8 mouse cellular contexts compared by ENCODE assay signal in genomic region chr8:57799797-57800204, GRCm38 (mm10).
DNase-seq lines count a peak whose midpoint lies in the region; ATAC-seq and TF ChIP-seq lines count a peak whose summit lies in the region.

No protein-coding gene starts in this region.

- 8% methylated on average over 12 of the region's 12 CpGs for WGBS in embryonic facial prominence, embryonic 10.5 days
- 6% methylated on average over 12 of the region's 12 CpGs for WGBS in heart, embryonic 10.5 days
- WGBS in liver, adult 2 months: 19% methylated on average over 12 of the region's 12 CpGs
- 2% methylated on average over 12 of the region's 12 CpGs for WGBS in midbrain, embryonic 16.5 days
- 4% methylated on average over 12 of the region's 12 CpGs for WGBS in stomach, embryonic 16.5 days

- peak overlapping the region; percentile 77 for H3K27ac ChIP-seq in embryonic facial prominence, embryonic 10.5 days (replicated peaks)
- peak overlapping the region; percentile 77 for H3K27ac ChIP-seq in heart, embryonic 10.5 days
- no peak overlapping the region for H3K27ac ChIP-seq in liver, adult 2 months (replicated peaks; ENCODE audit: insufficient read depth, low read depth, low read length)
- peak overlapping the region; percentile 75 for H3K27ac ChIP-seq in midbrain, embryonic 16.5 days (ENCODE audit: low read length)
- H3K27ac ChIP-seq in stomach, embryonic 16.5 days (ENCODE audit: low read length): peak overlapping the region; percentile 86

- peak; percentile 90 for ATAC-seq in midbrain, embryonic 16.5 days
- ATAC-seq in stomach, embryonic 16.5 days (ENCODE audit: insufficient read depth, low FRiP score): peak; percentile 88

- TF ChIP-seq CTCF in liver, adult 2 months (IDR thresholded peaks at IDR 0.05; ENCODE audit: low read depth, low read length): no peak

- DNase-seq in 416B (ENCODE audit: low read depth): peak; percentile 83
- DNase-seq in adrenal gland, adult 8-10 months: peak; percentile 39
- DNase-seq in embryonic facial prominence, embryonic 10.5 days (ENCODE audit: low spot score): peak; percentile 70
- DNase-seq in heart, embryonic 10.5 days (ENCODE audit: low spot score): peak; percentile 79
- peak; percentile 49 for DNase-seq in kidney, adult 9 months
- DNase-seq in liver, adult 2 months (ENCODE audit: extremely low read depth, low read depth, low spot score): peak; percentile 34

- H3K9ac ChIP-seq in liver, adult 2 months (ENCODE audit: low read depth, low read length): no peak overlapping the region
- H3K9ac ChIP-seq in midbrain, embryonic 16.5 days (ENCODE audit: low read depth, low read length): peak overlapping the region; percentile 51; the same call in 1 of the 2 replicates
- H3K9ac ChIP-seq in stomach, embryonic 16.5 days (ENCODE audit: low read length): peak overlapping the region; percentile 71

- peak overlapping the region; percentile 51 for H3K4me3 ChIP-seq in embryonic facial prominence, embryonic 10.5 days
- peak overlapping the region; percentile 50 for H3K4me3 ChIP-seq in heart, embryonic 10.5 days
- no peak overlapping the region for H3K4me3 ChIP-seq in liver, adult 2 months (ENCODE audit: insufficient read depth, low read depth, low read length)
- peak overlapping the region; percentile 28 for H3K4me3 ChIP-seq in midbrain, embryonic 16.5 days (ENCODE audit: low read depth, low read length)
- peak overlapping the region; percentile 37 for H3K4me3 ChIP-seq in stomach, embryonic 16.5 days (replicated peaks; ENCODE audit: low read length)

- H3K79me2 ChIP-seq in liver, adult 2 months (ENCODE audit: control insufficient read depth, insufficient read depth, low read length): no peaks in the 10 kb centered on the region

- H3K36me3 ChIP-seq in embryonic facial prominence, embryonic 10.5 days (replicated peaks): no peaks in the 10 kb centered on the region
- no peaks in the 10 kb centered on the region for H3K36me3 ChIP-seq in heart, embryonic 10.5 days
- H3K36me3 ChIP-seq in liver, adult 2 months (ENCODE audit: control insufficient read depth, insufficient read depth, low read length): no peaks in the 10 kb centered on the region
- no peaks in the 10 kb centered on the region for H3K36me3 ChIP-seq in midbrain, embryonic 16.5 days (ENCODE audit: control insufficient read depth, insufficient read depth, low read length)
- no peaks in the 10 kb centered on the region for H3K36me3 ChIP-seq in stomach, embryonic 16.5 days (ENCODE audit: control insufficient read depth, insufficient read depth, low read length)

- no peaks in the 10 kb centered on the region for H3K9me3 ChIP-seq in embryonic facial prominence, embryonic 10.5 days
- no peaks in the 10 kb centered on the region for H3K9me3 ChIP-seq in heart, embryonic 10.5 days
- H3K9me3 ChIP-seq in midbrain, embryonic 16.5 days (replicated peaks; ENCODE audit: control insufficient read depth, low read length, poor library complexity, severe bottlenecking): no peaks in the 10 kb centered on the region
- no peaks in the 10 kb centered on the region for H3K9me3 ChIP-seq in stomach, embryonic 16.5 days (replicated peaks; ENCODE audit: control insufficient read depth, low read length)

- H3K4me2 ChIP-seq in midbrain, embryonic 16.5 days (ENCODE audit: low read length): peak overlapping the region; percentile 61
- peak overlapping the region; percentile 60 for H3K4me2 ChIP-seq in stomach, embryonic 16.5 days (ENCODE audit: low read depth, low read length)

- no peak for TF ChIP-seq POLR2A in liver, adult 2 months (IDR thresholded peaks at IDR 0.05; ENCODE audit: extremely low read depth, insufficient read depth, low read length)

- peaks cover 8% of the 10 kb centered on the region; the same call in 1 of the 2 replicates for H3K4me1 ChIP-seq in embryonic facial prominence, embryonic 10.5 days
- peaks cover 3% of the 10 kb centered on the region; the same call in 1 of the 2 replicates for H3K4me1 ChIP-seq in heart, embryonic 10.5 days
- peaks cover 2% of the 10 kb centered on the region; the same call in 1 of the 2 replicates for H3K4me1 ChIP-seq in liver, adult 2 months (ENCODE audit: control insufficient read depth, insufficient read depth, low read length)
- peaks cover 4% of the 10 kb centered on the region; the same call in 1 of the 2 replicates for H3K4me1 ChIP-seq in midbrain, embryonic 16.5 days (ENCODE audit: control insufficient read depth, insufficient read depth, low read length)
- H3K4me1 ChIP-seq in stomach, embryonic 16.5 days (ENCODE audit: control insufficient read depth, insufficient read depth, low read length): peaks cover 5% of the 10 kb centered on the region

- H3K27me3 ChIP-seq in embryonic facial prominence, embryonic 10.5 days (replicated peaks; ENCODE audit: low read depth, poor library complexity, severe bottlenecking): 0 out of 2 replicates have a peak, but pooled peaks cover 9% of the 10 kb centered on the region
- peaks cover 11% of the 10 kb centered on the region; the same call in 1 of the 2 replicates for H3K27me3 ChIP-seq in heart, embryonic 10.5 days (ENCODE audit: insufficient read depth, poor library complexity, severe bottlenecking)
- H3K27me3 ChIP-seq in liver, adult 2 months (ENCODE audit: control insufficient read depth, insufficient read depth, low read length): 0 out of 2 replicates have a peak, but pooled peaks cover 3% of the 10 kb centered on the region
- H3K27me3 ChIP-seq in midbrain, embryonic 16.5 days (ENCODE audit: control insufficient read depth, insufficient read depth, low read depth, low read length): peaks cover 6% of the 10 kb centered on the region; the same call in 1 of the 2 replicates
- H3K27me3 ChIP-seq in stomach, embryonic 16.5 days (ENCODE audit: control insufficient read depth, insufficient read depth, low read length): no peaks in the 10 kb centered on the region
